Mouse (Mus musculus) embryonic facial prominence, embryonic 13.5 days (tissue): Measurements from ENCODE around the gene As3mt. TPM values are rescaled to one million over a fixed set of nuclear protein-coding genes. Genes with fewer than 3 reads are reported as not detected.
"Not testable (repeated sequence)": the region's sequence is repeated elsewhere in the genome, so short reads cannot be mapped to it uniquely, and the experiment has no call there.

Experiments
- ATAC-seq: fragments of 200-750 bp; cut with Nextera tagmentation; 2 replicates; pipeline ENCODE4 v1.8.0; 2017; ENCODE audit warnings: low read depth; ENCODE audit not compliant: insufficient number of reproducible peaks, insufficient read depth, low FRiP score, low TSS enrichment
- H3K27ac ChIP-seq: fragments of 300-500 bp; sonication (generic); 2 replicates; pipeline ENCODE4 v1.5.1; 2015; ENCODE audit warnings: moderate library complexity, mild to moderate bottlenecking, inconsistent platforms
- H3K27me3 ChIP-seq: fragments of 300-500 bp; sonication (generic); 2 replicates; pipeline ENCODE4 v1.6.1; 2015; ENCODE audit warnings: mild to moderate bottlenecking, inconsistent platforms
- H3K36me3 ChIP-seq: fragments of 300-500 bp; sonication (generic); 2 replicates; pipeline ENCODE4 v1.6.1; 2015; ENCODE audit warnings: mild to moderate bottlenecking, inconsistent platforms
- H3K4me1 ChIP-seq: fragments of 300-500 bp; sonication (generic); 2 replicates; pipeline ENCODE4 v1.6.1; 2015; ENCODE audit warnings: inconsistent platforms
- H3K4me2 ChIP-seq: fragments of 300-500 bp; sonication (generic); 2 replicates; pipeline ENCODE4 v1.6.1; 2015; ENCODE audit warnings: moderate library complexity, mild to moderate bottlenecking, inconsistent platforms
- H3K4me3 ChIP-seq: fragments of 300-500 bp; sonication (generic); 2 replicates; pipeline ENCODE4 v1.5.1; 2015; ENCODE audit warnings: mild to moderate bottlenecking, inconsistent platforms
- H3K9ac ChIP-seq: fragments of 300-500 bp; sonication (generic); 2 replicates; pipeline ENCODE4 v1.6.1; 2015; ENCODE audit warnings: mild to moderate bottlenecking, inconsistent platforms
- H3K9me3 ChIP-seq: fragments of 300-500 bp; sonication (generic); 2 replicates; pipeline ENCODE4 v1.6.1; 2016; ENCODE audit warnings: inconsistent platforms
- WGBS: fragments of 180-500 bp; shearing (Covaris S2); methylation state at CpG from one replicate; pipeline ENCODE4 v1.1.7; 2015; ENCODE audit warnings: mixed read lengths; 5-methylcytosine and 5-hydroxymethylcytosine counted together
- polyA plus RNA-seq: library from polyadenylated mRNA; unstranded; fragments of >200 nt; fragmentation: Nextera tagmentation; extraction: Ambion mirVana; gene quantifications from 2 replicates; pipeline ENCODE4 v1.2.1, GENCODE M21; 2015

The As3mt gene
- polyA plus RNA-seq, 1 experiment from 2014 or later: 43.3 TPM

- Histone ChIP-seq H3K4me1 (no peaks in the 10 kb centered on the region), H3K4me3 (no peak overlapping the region), H3K4me2 (no peak overlapping the region), H3K27me3 (peaks cover 16% of the 10 kb centered on the region), H3K36me3 (no peaks in the 10 kb centered on the region), H3K9me3 (no peaks in the 10 kb centered on the region), H3K9ac (no peak overlapping the region), H3K27ac (no peak overlapping the region)
- ATAC-seq: no peak
- 48% methylated on average over 9 of the region's 9 CpGs for WGBS
Measured at GRCm38 (mm10) chr19:46755066-46755465, 47.8 kb downstream of the As3mt start.

- Histone ChIP-seq H3K36me3 (no peaks in the 10 kb centered on the region), H3K4me3 (no peak overlapping the region), H3K27me3 (peaks cover 16% of the 10 kb centered on the region), H3K27ac (no peak overlapping the region), H3K4me2 (no peak overlapping the region), H3K9ac (no peak overlapping the region), H3K4me1 (no peaks in the 10 kb centered on the region), H3K9me3 (no peaks in the 10 kb centered on the region)
- no peak for ATAC-seq
- WGBS: 84% methylated on average over 4 of the region's 4 CpGs
Measured at GRCm38 (mm10) chr19:46756221-46756620, 49.0 kb downstream of the As3mt start.

- WGBS: 58% methylated on average over 8 of the region's 8 CpGs
- ATAC-seq: no peak
Measured at GRCm38 (mm10) chr19:46759096-46759495, 51.8 kb downstream of the As3mt start.

GRCm38 (mm10) chr19:46759909-46760308 is 52.7 kb downstream of the As3mt start:
- H3K27me3 ChIP-seq: peaks cover 45% of the 10 kb centered on the region
- H3K9ac ChIP-seq, H3K36me3 ChIP-seq, H3K4me2 ChIP-seq, H3K4me3 ChIP-seq, H3K27ac ChIP-seq, H3K9me3 ChIP-seq, ATAC-seq: not testable (repeated sequence)
- 81% methylated on average over 10 of the region's 10 CpGs for WGBS
- H3K4me1 ChIP-seq: peaks cover 28% of the 10 kb centered on the region

More at GRCm38 (mm10) chr19:46759096-46759495, 51.8 kb downstream of the As3mt start:
- Histone ChIP-seq H3K27me3 (peaks cover 37% of the 10 kb centered on the region), H3K36me3 (no peaks in the 10 kb centered on the region), H3K27ac (no peak overlapping the region), H3K9me3 (no peaks in the 10 kb centered on the region), H3K4me1 (peaks cover 20% of the 10 kb centered on the region), H3K4me2 (no peak overlapping the region), H3K9ac (no peak overlapping the region), H3K4me3 (no peak overlapping the region)

GRCm38 (mm10) chr19:46760375-46761160 is 53.3 kb downstream of the As3mt start:
- H3K4me2 ChIP-seq: peak overlapping the region; percentile 100
- H3K27ac ChIP-seq: peak overlapping the region; percentile 71; the same call in 1 of the 2 replicates
- H3K27me3 ChIP-seq: peaks cover 49% of the 10 kb centered on the region
- no peak overlapping the region for H3K9ac ChIP-seq
- 17% methylated on average over 29 of the region's 29 CpGs for WGBS
- H3K36me3 ChIP-seq: no peaks in the 10 kb centered on the region
- peak; percentile 61 for ATAC-seq
- H3K9me3 ChIP-seq: no peaks in the 10 kb centered on the region
- peak overlapping the region; percentile 77 for H3K4me3 ChIP-seq
- H3K4me1 ChIP-seq: peaks cover 28% of the 10 kb centered on the region

- Histone ChIP-seq H3K4me1 (peaks cover 28% of the 10 kb centered on the region), H3K4me3 (peak within 1 kb of the TSS; percentile 77), H3K36me3 (no peaks in the 10 kb centered on the region), H3K27me3 (peaks cover 49% of the 10 kb centered on the region), H3K9me3 (no peaks in the 10 kb centered on the region), H3K27ac (peak within 1 kb of the TSS; percentile 72), H3K9ac (peak within 1 kb of the TSS; percentile 75), H3K4me2 (peak within 1 kb of the TSS; percentile 100)
- under 1% methylated on average over 56 of the region's 59 CpGs for WGBS
- ATAC-seq: peak; percentile 96
Measured at GRCm38 (mm10) chr19:46761247-46761946, 54.1 kb downstream of the As3mt start, which contains the start of gene Cnnm2. Cnnm2 (plus strand) TSS chr19:46761596.

- WGBS: under 1% methylated on average over 36 of the region's 36 CpGs
- Histone ChIP-seq H3K27me3 (peaks cover 49% of the 10 kb centered on the region), H3K4me3 (peak overlapping the region; percentile 77), H3K9ac (peak overlapping the region; percentile 75), H3K4me2 (peak overlapping the region; percentile 100), H3K9me3 (no peaks in the 10 kb centered on the region), H3K36me3 (no peaks in the 10 kb centered on the region), H3K27ac (peak overlapping the region; percentile 72), H3K4me1 (peaks cover 28% of the 10 kb centered on the region)
- no peak for ATAC-seq
Measured at GRCm38 (mm10) chr19:46761971-46762290, 54.7 kb downstream of the As3mt start.

DNA sequence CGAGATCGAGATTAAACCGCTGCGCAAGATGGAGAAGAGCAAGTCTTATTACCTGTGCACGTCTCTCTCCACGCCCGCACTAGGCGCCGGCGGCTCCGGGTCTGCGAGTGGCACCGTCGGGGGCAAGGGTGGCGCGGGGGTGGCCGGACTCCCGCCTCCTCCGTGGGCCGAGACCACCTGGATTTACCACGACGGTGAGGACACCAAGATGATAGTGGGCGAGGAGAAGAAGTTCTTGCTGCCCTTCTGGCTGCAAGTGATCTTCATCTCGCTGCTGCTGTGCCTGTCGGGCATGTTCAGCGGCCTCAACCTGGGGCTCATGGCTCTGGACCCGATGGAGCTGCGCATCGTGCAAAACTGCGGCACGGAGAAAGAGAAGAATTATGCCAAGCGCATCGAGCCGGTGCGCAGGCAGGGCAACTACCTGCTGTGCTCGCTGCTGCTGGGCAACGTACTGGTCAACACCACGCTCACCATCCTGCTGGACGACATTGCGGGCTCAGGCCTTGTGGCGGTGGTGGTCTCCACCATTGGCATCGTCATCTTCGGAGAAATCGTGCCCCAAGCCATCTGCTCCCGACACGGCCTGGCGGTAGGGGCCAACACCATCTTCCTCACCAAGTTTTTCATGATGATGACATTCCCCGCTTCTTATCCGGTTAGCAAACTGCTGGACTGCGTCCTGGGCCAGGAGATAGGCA is 55.2 kb downstream of the As3mt start:
- H3K9ac ChIP-seq: peak overlapping the region; percentile 75
- no peak for ATAC-seq
- H3K27ac ChIP-seq: no peak overlapping the region

GRCm38 (mm10) chr19:46762992-46763342 is 55.7 kb downstream of the As3mt start:
- Histone ChIP-seq H3K27ac (no peak overlapping the region), H3K36me3 (no peaks in the 10 kb centered on the region), H3K9ac (peak overlapping the region; percentile 75), H3K4me3 (peak overlapping the region; percentile 77), H3K4me2 (peak overlapping the region; percentile 100), H3K9me3 (no peaks in the 10 kb centered on the region), H3K27me3 (peaks cover 48% of the 10 kb centered on the region), H3K4me1 (peaks cover 28% of the 10 kb centered on the region)
- 2% methylated on average over 19 of the region's 19 CpGs for WGBS
- ATAC-seq: no peak

More for the DNA sequence above, 55.2 kb downstream of the As3mt start:
- no peaks in the 10 kb centered on the region for H3K36me3 ChIP-seq
- H3K9me3 ChIP-seq: no peaks in the 10 kb centered on the region
- 1% methylated on average over 50 of the region's 50 CpGs for WGBS
- peak overlapping the region; percentile 77 for H3K4me3 ChIP-seq
- H3K27me3 ChIP-seq: peaks cover 49% of the 10 kb centered on the region
- peak overlapping the region; percentile 100 for H3K4me2 ChIP-seq
- peaks cover 28% of the 10 kb centered on the region for H3K4me1 ChIP-seq

- H3K9ac ChIP-seq: no peak overlapping the region
- peaks cover 28% of the 10 kb centered on the region for H3K4me1 ChIP-seq
- WGBS: 10% methylated on average over 7 of the region's 7 CpGs
- no peak overlapping the region for H3K27ac ChIP-seq
- peak overlapping the region; percentile 77 for H3K4me3 ChIP-seq
- H3K4me2 ChIP-seq: peak overlapping the region; percentile 100
- ATAC-seq: no peak
- no peaks in the 10 kb centered on the region for H3K9me3 ChIP-seq
- no peaks in the 10 kb centered on the region for H3K36me3 ChIP-seq
- H3K27me3 ChIP-seq: peaks cover 45% of the 10 kb centered on the region
Measured at GRCm38 (mm10) chr19:46763356-46763755, 56.1 kb downstream of the As3mt start.

DNA sequence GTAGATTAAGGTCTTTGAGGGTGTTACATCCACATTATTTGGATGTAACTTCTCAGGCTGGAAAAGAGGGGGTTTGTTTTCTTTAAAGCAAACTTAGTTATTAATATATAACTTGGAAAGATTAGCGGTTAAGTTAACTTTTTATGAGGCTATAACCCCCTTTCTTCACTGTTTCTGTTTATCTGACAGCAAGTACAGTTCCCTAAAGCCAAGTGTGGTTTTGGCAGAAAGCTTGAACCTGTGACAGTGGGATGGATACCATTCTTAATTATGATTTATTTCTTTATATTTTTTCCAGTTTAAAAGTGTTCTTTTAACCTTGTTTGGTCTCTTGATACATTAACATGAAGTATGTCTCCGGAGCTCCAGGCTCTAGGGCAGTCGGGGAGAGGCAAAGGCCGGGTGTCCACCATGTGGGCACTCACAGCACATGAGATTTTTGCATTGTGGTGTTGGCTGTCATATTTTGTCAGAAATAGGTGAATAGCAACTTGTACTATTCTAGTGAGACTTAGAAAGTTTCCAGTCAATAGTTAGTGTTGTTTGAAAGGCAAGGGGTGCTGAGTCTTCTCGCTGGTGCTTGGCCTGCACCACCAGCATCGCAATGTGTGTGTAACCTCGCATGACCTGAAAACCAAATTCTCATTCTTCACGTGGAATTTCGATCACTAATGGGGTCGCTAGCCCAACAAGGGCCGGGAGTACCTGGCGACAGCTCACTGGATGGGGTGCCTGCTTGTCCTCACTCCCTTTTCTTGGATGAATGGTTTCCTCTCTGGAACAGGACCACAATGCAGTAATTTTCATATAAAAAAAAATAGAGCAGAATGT is 56.9 kb downstream of the As3mt start:
- peaks cover 38% of the 10 kb centered on the region for H3K27me3 ChIP-seq
- H3K4me3 ChIP-seq: peak overlapping the region; percentile 9; the same call in 1 of the 2 replicates
- H3K9me3 ChIP-seq: no peaks in the 10 kb centered on the region
- no peaks in the 10 kb centered on the region for H3K36me3 ChIP-seq
- no peak for ATAC-seq
- WGBS: 65% methylated on average over 12 of the region's 12 CpGs
- peaks cover 28% of the 10 kb centered on the region for H3K4me1 ChIP-seq
- H3K27ac ChIP-seq: no peak overlapping the region
- no peak overlapping the region for H3K9ac ChIP-seq
- H3K4me2 ChIP-seq: peak overlapping the region; percentile 100
